Mouse (Mus musculus): ENCODE results near the gene Bend3. TPM values are rescaled to one million over a fixed set of nuclear protein-coding genes. Genes with fewer than 3 reads are reported as not detected.

The Bend3 gene
- polyA plus RNA-seq, 1 experiment = 2.4 TPM

DNA sequence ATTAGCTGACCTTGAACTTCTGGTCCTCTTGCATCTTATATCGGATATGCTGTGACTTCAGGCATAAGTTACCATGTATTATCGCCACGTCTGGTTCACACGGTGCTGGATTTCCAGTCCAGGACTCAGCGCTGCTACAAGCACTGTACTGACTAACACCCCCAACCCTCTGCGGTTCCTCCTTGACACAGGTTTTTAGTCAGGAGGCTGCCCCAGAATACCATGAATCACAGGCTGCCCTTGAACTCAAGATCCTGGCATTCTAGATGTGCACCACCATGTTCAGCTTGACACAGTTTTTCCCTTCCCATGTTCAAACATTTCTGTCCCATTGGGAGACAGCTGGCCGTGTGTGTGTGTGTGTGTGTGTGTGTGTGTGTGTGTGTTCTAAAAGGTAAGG lies 10.5 kb downstream of the Bend3 start:
- Histone ChIP-seq H3K27ac (ENCODE audit: insufficient read depth, low read depth, low read length) (no peak overlapping the region), H3K4me1 (ENCODE audit: control insufficient read depth, insufficient read depth, low read length) (peaks cover 8% of the 10 kb centered on the region), H3K4me3 (ENCODE audit: insufficient read depth, low read length) (no peak overlapping the region)
- TF ChIP-seq POLR2A (IDR thresholded peaks at IDR 0.05; ENCODE audit: borderline replicate concordance, low read depth, low read length) (no peak), CTCF (IDR thresholded peaks at IDR 0.05; ENCODE audit: low read depth, low read length) (no peak)

DNA sequence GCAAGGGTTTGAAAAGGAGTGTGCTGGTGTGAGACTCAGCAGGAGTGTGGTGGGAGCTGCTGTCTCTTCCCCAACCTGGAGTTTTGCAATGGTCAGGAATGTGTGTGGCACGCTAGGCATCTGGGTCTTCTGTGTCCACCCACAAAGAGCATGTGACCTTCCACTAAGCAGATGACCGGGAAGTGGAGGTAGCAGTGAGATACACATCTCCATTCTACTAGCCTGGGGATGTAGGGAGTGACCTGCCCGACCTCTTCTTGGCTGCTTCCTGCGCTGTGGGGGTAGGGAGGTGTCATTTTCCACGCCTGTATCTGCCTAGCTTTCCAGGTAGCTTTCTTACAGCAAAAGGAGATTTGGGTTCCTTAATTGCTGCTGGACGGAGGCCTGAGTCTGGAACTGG lies 10.9 kb downstream of the Bend3 start:
- Histone ChIP-seq H3K4me3 (ENCODE audit: insufficient read depth, low read length) (no peak overlapping the region), H3K27ac (ENCODE audit: insufficient read depth, low read depth, low read length) (no peak overlapping the region), H3K4me1 (ENCODE audit: control insufficient read depth, insufficient read depth, low read length) (peaks cover 8% of the 10 kb centered on the region)
- no peak for TF ChIP-seq POLR2A (IDR thresholded peaks at IDR 0.05; ENCODE audit: borderline replicate concordance, low read depth, low read length)
- no peak for TF ChIP-seq CTCF (IDR thresholded peaks at IDR 0.05; ENCODE audit: low read depth, low read length)

DNA sequence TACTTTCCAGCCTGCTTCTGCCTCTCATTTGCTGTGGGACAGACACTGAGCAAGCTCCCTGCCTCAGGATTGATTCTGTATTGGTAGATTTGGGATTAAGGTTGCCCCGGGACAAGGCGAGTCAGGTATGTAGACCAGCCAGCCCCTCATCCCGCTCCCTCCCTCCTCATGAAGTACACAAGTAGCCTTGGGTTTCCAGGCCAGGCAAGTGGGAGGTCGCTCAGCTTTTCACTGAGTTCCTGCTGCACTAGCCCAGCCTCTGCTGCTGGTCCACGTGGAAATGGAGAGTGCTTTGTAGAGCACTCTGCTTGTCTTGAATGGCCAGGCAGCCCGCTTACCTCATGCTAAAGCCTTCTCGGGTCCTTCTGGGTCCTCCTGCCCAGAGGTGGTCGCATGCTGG lies 11.4 kb downstream of the Bend3 start:
- TF ChIP-seq POLR2A (IDR thresholded peaks at IDR 0.05; ENCODE audit: borderline replicate concordance, low read depth, low read length) = no peak
- no peak for TF ChIP-seq CTCF (IDR thresholded peaks at IDR 0.05; ENCODE audit: low read depth, low read length)
- H3K27ac ChIP-seq (ENCODE audit: insufficient read depth, low read depth, low read length) = no peak overlapping the region
- H3K4me3 ChIP-seq (ENCODE audit: insufficient read depth, low read length) = no peak overlapping the region
- H3K4me1 ChIP-seq (ENCODE audit: control insufficient read depth, insufficient read depth, low read length) = peaks cover 8% of the 10 kb centered on the region

DNA sequence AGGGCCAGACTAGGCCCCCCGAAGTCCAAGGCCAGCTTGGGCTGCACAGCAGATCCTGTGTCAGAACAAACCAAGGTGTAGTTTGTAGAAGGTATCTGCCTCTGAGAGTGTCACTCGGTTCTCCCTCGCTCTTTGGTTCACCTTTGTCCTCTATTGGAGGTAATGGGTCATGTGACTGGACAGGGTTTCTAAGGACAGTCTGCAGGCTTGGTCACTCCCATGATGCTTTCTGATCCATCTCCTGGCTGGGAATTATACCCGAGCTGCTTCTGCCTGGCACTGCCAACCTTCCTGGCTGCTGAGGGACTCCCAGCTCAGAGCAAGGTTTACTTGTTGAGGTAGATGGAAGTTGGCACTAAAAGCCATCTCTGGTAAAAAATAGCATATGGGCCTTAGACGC lies 12.2 kb downstream of the Bend3 start:
- TF ChIP-seq CTCF (IDR thresholded peaks at IDR 0.05; ENCODE audit: low read depth, low read length) (no peak), POLR2A (IDR thresholded peaks at IDR 0.05; ENCODE audit: borderline replicate concordance, low read depth, low read length) (no peak)
- no peak overlapping the region for H3K4me3 ChIP-seq (ENCODE audit: insufficient read depth, low read length)
- peaks cover 6% of the 10 kb centered on the region for H3K4me1 ChIP-seq (ENCODE audit: control insufficient read depth, insufficient read depth, low read length)
- no peak overlapping the region for H3K27ac ChIP-seq (ENCODE audit: insufficient read depth, low read depth, low read length)

DNA sequence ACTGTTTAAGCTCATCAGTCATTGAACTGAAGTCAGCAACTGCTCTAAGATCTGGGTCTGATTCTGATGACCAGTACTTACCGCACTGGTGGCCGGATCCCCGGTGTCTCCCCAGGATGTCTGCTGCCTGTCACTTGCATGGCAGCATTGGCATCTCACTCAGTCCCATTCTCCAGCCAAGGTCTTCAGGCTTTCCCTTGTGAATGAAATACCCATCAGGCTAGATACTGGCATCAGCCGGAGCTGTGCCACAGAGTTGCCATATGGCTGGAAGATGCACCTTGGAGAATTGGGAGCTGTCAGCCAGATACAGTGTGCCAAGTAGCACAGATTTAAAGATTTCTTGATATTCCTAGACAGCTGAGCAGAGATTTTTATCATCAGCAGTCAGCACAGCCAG lies 24.0 kb downstream of the Bend3 start:
- Histone ChIP-seq H3K4me3 (ENCODE audit: insufficient read depth, low read length) (no peak overlapping the region), H3K27ac (ENCODE audit: insufficient read depth, low read depth, low read length) (no peak overlapping the region), H3K4me1 (ENCODE audit: control insufficient read depth, insufficient read depth, low read length) (peaks cover 9% of the 10 kb centered on the region)
- TF ChIP-seq POLR2A (IDR thresholded peaks at IDR 0.05; ENCODE audit: borderline replicate concordance, low read depth, low read length) (no peak), CTCF (IDR thresholded peaks at IDR 0.05; ENCODE audit: low read depth, low read length) (no peak)

DNA sequence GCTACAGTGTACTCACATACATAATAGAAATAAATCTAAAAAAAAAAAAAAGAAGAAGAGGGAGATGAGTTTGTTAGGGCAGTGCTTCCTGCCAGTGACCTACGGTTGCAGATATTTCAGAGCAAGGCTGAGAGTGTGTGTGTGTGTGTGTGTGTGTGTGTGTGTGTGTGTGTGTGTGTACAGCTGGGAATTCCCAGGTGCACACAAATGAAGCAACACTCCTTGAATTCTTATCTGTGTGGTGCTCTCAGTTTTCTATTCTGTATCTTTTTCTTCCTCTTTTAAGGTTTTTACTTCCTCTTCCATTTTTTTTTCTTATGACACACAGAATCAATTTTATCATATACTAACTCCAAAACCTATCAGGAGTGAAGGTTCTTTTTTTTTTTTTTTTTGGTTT lies 25.7 kb downstream of the Bend3 start:
- H3K27ac ChIP-seq (ENCODE audit: insufficient read depth, low read depth, low read length) = no peak overlapping the region
- no peak overlapping the region for H3K4me3 ChIP-seq (ENCODE audit: insufficient read depth, low read length)
- TF ChIP-seq CTCF (IDR thresholded peaks at IDR 0.05; ENCODE audit: low read depth, low read length) (no peak), POLR2A (IDR thresholded peaks at IDR 0.05; ENCODE audit: borderline replicate concordance, low read depth, low read length) (no peak)
- H3K4me1 ChIP-seq (ENCODE audit: control insufficient read depth, insufficient read depth, low read length) = peaks cover 9% of the 10 kb centered on the region

DNA sequence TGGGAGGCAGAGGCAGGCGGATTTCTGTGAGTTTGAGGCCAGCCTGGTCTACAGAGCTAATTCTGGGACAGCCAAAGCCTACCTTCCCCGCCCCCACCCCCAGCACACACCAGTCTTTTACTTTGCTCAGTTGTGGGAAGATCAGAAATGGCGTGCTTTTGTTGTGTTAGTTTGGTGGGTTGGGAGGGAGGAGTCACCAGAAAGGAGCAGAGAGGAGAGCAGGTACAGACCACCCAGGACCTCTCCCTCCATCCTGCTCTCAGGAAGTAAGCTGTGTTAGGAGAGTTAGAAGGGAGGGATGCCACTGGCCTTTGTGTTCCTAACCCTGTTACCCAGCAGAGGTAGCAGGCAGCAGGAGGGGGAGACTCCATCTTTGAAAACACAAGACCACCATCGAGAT lies 28.4 kb downstream of the Bend3 start:
- Histone ChIP-seq H3K27ac (ENCODE audit: insufficient read depth, low read depth, low read length) (no peak overlapping the region), H3K4me3 (ENCODE audit: insufficient read depth, low read length) (no peak overlapping the region), H3K4me1 (ENCODE audit: control insufficient read depth, insufficient read depth, low read length) (peaks cover 9% of the 10 kb centered on the region)
- TF ChIP-seq CTCF (IDR thresholded peaks at IDR 0.05; ENCODE audit: low read depth, low read length) (no peak), POLR2A (IDR thresholded peaks at IDR 0.05; ENCODE audit: borderline replicate concordance, low read depth, low read length) (no peak)

DNA sequence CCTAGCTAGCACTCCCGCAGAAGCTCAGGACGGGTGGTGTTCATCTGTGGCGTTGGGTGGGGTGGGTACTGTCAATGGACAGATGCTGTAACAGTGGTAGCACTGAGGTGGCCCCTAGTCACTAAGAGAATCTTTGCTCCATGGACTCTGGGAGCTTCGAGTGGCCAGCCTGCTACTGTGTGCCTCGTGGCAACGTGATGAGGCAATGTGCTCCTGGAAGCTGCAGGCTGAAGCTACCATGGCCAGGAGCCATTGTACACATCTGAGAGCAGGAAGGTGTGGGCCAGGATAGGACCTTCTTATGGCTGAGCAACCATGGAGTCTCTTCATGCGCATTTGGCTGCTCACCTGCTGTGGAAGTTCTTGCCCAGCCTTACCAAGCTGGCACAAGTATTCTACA lies 30.6 kb downstream of the Bend3 start:
- TF ChIP-seq POLR2A (IDR thresholded peaks at IDR 0.05; ENCODE audit: borderline replicate concordance, low read depth, low read length) = no peak
- no peak for TF ChIP-seq CTCF (IDR thresholded peaks at IDR 0.05; ENCODE audit: low read depth, low read length)
- H3K27ac ChIP-seq (ENCODE audit: insufficient read depth, low read depth, low read length) = no peak overlapping the region
- peaks cover 3% of the 10 kb centered on the region for H3K4me1 ChIP-seq (ENCODE audit: control insufficient read depth, insufficient read depth, low read length)
- H3K4me3 ChIP-seq (ENCODE audit: insufficient read depth, low read length) = no peak overlapping the region

DNA sequence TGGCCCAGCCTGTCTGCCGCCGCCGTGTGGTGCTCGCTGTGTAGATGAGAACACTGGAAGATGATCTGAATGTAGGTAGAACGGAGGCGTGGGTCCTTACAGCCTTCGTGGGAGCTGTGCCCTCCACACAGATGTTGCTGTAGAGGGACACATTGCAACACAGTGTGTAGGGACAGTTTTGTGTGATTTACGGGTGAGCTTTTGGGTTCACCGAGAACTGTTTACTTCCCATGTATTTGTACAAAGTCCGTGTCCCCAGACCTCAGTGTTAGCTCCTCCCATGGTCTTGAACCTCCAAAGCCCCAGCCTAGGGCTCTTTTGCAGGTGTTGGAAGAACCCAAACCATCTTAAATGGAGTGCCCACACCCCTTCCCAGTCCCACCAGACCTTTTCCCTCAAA lies 34.3 kb downstream of the Bend3 start:
- Histone ChIP-seq H3K4me1 (ENCODE audit: control insufficient read depth, insufficient read depth, low read length) (no peaks in the 10 kb centered on the region), H3K27ac (ENCODE audit: insufficient read depth, low read depth, low read length) (no peak overlapping the region), H3K4me3 (ENCODE audit: insufficient read depth, low read length) (no peak overlapping the region)
- TF ChIP-seq CTCF (IDR thresholded peaks at IDR 0.05; ENCODE audit: low read depth, low read length) = no peak
- TF ChIP-seq POLR2A (IDR thresholded peaks at IDR 0.05; ENCODE audit: borderline replicate concordance, low read depth, low read length) = no peak

DNA sequence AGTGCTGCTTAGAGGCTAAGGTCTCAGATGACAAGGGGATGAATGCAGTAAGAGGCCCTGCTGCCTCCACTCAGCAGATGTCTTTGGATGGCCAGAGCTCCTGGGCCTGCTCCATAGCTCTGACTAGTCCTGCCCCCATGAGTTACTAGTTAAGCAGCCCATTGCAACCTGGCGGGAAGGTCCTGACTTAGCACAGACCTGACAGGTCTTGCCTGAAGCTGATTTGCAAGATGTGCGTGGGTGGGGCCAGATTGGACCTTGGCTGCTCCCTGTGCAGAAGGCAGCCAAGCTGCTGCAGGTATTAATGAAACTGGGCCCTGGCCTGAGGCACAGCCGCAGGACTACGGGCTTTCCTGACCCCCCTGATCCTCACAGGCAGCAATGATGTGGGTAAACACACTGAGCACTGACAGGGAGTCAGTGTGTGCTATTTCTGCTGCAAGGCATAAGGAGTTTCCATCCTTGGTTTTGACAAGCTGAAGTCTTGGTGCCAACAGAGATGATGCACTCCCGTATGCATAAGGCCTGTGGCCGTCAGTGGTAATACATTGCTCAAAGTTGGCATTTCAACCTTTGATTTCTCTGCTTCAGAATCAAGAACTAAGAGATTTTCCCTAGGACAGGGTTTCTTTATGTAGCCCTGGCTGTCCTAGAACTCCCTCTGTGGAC lies 38.5 kb downstream of the Bend3 start:
- Histone ChIP-seq H3K4me1 (ENCODE audit: control insufficient read depth, insufficient read depth, low read length) (no peaks in the 10 kb centered on the region), H3K27ac (ENCODE audit: insufficient read depth, low read depth, low read length) (no peak overlapping the region), H3K4me3 (ENCODE audit: insufficient read depth, low read length) (no peak overlapping the region)
- TF ChIP-seq CTCF (IDR thresholded peaks at IDR 0.05; ENCODE audit: low read depth, low read length) = no peak
- TF ChIP-seq POLR2A (IDR thresholded peaks at IDR 0.05; ENCODE audit: borderline replicate concordance, low read depth, low read length) = no peak

DNA sequence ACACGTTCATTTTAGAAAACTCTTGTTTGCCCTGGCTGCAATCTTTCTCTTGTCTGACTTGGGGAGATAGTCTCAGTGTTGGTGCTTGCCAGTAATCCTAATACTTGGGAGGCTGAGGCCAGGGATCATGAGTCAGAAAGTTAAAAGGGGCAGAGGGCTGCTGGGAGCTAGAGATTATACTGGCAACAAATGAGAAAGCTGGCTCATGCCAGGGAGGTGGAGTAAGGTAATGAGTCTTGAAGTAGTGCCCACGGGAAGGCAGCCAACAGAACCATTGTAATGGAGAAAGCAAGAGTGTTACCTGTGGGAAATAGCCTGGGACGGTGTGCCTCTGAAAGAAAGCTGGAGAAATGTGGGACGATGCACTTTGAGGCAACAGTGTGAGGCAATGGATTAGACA lies 39.2 kb downstream of the Bend3 start:
- TF ChIP-seq CTCF (IDR thresholded peaks at IDR 0.05; ENCODE audit: low read depth, low read length) = no peak
- no peak for TF ChIP-seq POLR2A (IDR thresholded peaks at IDR 0.05; ENCODE audit: borderline replicate concordance, low read depth, low read length)
- Histone ChIP-seq H3K4me1 (ENCODE audit: control insufficient read depth, insufficient read depth, low read length) (no peaks in the 10 kb centered on the region), H3K27ac (ENCODE audit: insufficient read depth, low read depth, low read length) (no peak overlapping the region), H3K4me3 (ENCODE audit: insufficient read depth, low read length) (no peak overlapping the region)

Data from bone marrow macrophage, adult 2 months (primary cell).